Mouse (Mus musculus): Measurements from ENCODE around the gene Rpl18.

The Rpl18 gene

GRCm38 (mm10) chr7:45715090-45715708, at the start of gene Rpl18:
Gene Rpl18 (plus strand): TSS chr7:45715457.
- DNase-seq: peak; percentile 96 to 99

- no peak for DNase-seq
These were observed 49.1 kb upstream of the Rpl18 start, which contains the start of gene Fut2 for GRCm38 (mm10) chr7:45666161-45666560. Gene Fut2 (minus strand): TSS chr7:45666394.

GRCm38 (mm10) chr7:45667761-45668160, 47.5 kb upstream of the Rpl18 start:
- DNase-seq: no peak

GRCm38 (mm10) chr7:45668921-45669320, 46.3 kb upstream of the Rpl18 start:
- DNase-seq: no peak

GRCm38 (mm10) chr7:45677627-45678295, 37.5 kb upstream of the Rpl18 start:
- DNase-seq: no peak

- DNase-seq: no peak
These were observed 36.7 kb upstream of the Rpl18 start for GRCm38 (mm10) chr7:45678513-45678912.

GRCm38 (mm10) chr7:45679966-45680621, 35.2 kb upstream of the Rpl18 start:
- DNase-seq: no peak

GRCm38 (mm10) chr7:45681046-45681736, 34.1 kb upstream of the Rpl18 start:
- DNase-seq: no peak

GRCm38 (mm10) chr7:45682144-45683126, 32.8 kb upstream of the Rpl18 start:
- peak; percentile 81 to 83 for DNase-seq

- no peak for DNase-seq
These were observed 31.7 kb upstream of the Rpl18 start, which contains the start of gene Ntn5 for GRCm38 (mm10) chr7:45683396-45684050. Gene Ntn5 (plus strand): TSS chr7:45684022.

GRCm38 (mm10) chr7:45685811-45686210, 29.4 kb upstream of the Rpl18 start:
- no peak for DNase-seq

GRCm38 (mm10) chr7:45686841-45687240, 28.4 kb upstream of the Rpl18 start:
- DNase-seq: no peak

GRCm38 (mm10) chr7:45689099-45689498, 26.2 kb upstream of the Rpl18 start:
- DNase-seq: no peak

GRCm38 (mm10) chr7:45689800-45690199, 25.5 kb upstream of the Rpl18 start:
- no peak for DNase-seq

GRCm38 (mm10) chr7:45692364-45692763, 22.9 kb upstream of the Rpl18 start:
- no peak for DNase-seq

GRCm38 (mm10) chr7:45693921-45694591, 21.2 kb upstream of the Rpl18 start, which contains the start of gene Sec1:
Gene Sec1 (minus strand): TSS chr7:45694402.
- DNase-seq: no peak

GRCm38 (mm10) chr7:45695098-45695497, 20.2 kb upstream of the Rpl18 start:
- DNase-seq: peak in 1 of 2 experiments; percentile 65

- no peak for DNase-seq
These were observed 17.4 kb upstream of the Rpl18 start for GRCm38 (mm10) chr7:45697894-45698293.

GRCm38 (mm10) chr7:45699523-45700141, 15.6 kb upstream of the Rpl18 start, which contains the start of gene Car11:
Gene Car11 (plus strand): TSS chr7:45699843.
- peak in 1 of 2 experiments; percentile 30 for DNase-seq
